ENCODE assay signal across 8 mouse cellular contexts in genomic region chr11:52098398-52098946, GRCm38 (mm10). TPM values are rescaled to one million over a fixed set of nuclear protein-coding genes. Genes with fewer than 3 reads are reported as not detected.
DNase-seq lines count a peak whose midpoint lies in the region; ATAC-seq and TF ChIP-seq lines count a peak whose summit lies in the region.

Gene Ppp2ca (plus strand): TSS chr11:52098681.

- no peaks in the 10 kb centered on the region for H3K9me3 ChIP-seq in G1E (replicated peaks)
- H3K9me3 ChIP-seq in forebrain, embryonic 16.5 days (ENCODE audit: control insufficient read depth, low read length): no peaks in the 10 kb centered on the region
- no peaks in the 10 kb centered on the region for H3K9me3 ChIP-seq in lung, embryonic 14.5 days (ENCODE audit: low read depth, low read length)

- ATAC-seq in G1E (ENCODE audit: extremely low read depth, insufficient number of reproducible peaks, low FRiP score, poor library complexity, severe bottlenecking): peak; percentile 91
- peak; percentile 98 for ATAC-seq in forebrain, embryonic 16.5 days
- ATAC-seq in lung, embryonic 14.5 days (ENCODE audit: insufficient read depth): peak; percentile 98

- peak within 1 kb of the TSS; percentile 94 for H3K4me2 ChIP-seq in forebrain, embryonic 16.5 days (ENCODE audit: low read length)
- H3K4me2 ChIP-seq in lung, embryonic 14.5 days: peak within 1 kb of the TSS; percentile 88

- peak within 1 kb of the TSS; percentile 97 for H3K4me3 ChIP-seq in G1E (ENCODE audit: low read depth, low read length)
- H3K4me3 ChIP-seq in forebrain, embryonic 16.5 days (replicated peaks; ENCODE audit: low read length): peak within 1 kb of the TSS; percentile 94
- H3K4me3 ChIP-seq in layer of hippocampus, adult 2 months: peak within 1 kb of the TSS; percentile 95
- peak within 1 kb of the TSS; percentile 98 for H3K4me3 ChIP-seq in lung, embryonic 14.5 days (ENCODE audit: low read depth, low read length)
- peak within 1 kb of the TSS; percentile 89 for H3K4me3 ChIP-seq in olfactory bulb, adult 2 months (ENCODE audit: insufficient read depth, low read depth, low read length)
- peak within 1 kb of the TSS; percentile 74 for H3K4me3 ChIP-seq in thymus, adult 2 months (ENCODE audit: control insufficient read depth, insufficient read depth, low read length)

- TF ChIP-seq POLR2A in olfactory bulb, adult 2 months (IDR thresholded peaks at IDR 0.05; ENCODE audit: insufficient read depth, low read depth, low read length): peak; percentile 84
- peak; percentile 74 for TF ChIP-seq POLR2A in thymus, adult 2 months (IDR thresholded peaks at IDR 0.05; ENCODE audit: control insufficient read depth, extremely low read depth, insufficient read depth, low read length, poor library complexity)

- TF ChIP-seq CTCF in G1E (IDR thresholded peaks at IDR 0.05; ENCODE audit: low read depth, low read length): no peak
- 0 out of 2 replicates have a peak, but pooled peaks have one; percentile 5 for TF ChIP-seq CTCF in layer of hippocampus, adult 2 months (conservative IDR thresholded peaks at IDR 0.05)
- TF ChIP-seq CTCF in lung, embryonic 14.5 days (IDR thresholded peaks at IDR 0.05; ENCODE audit: low read depth): no peak
- TF ChIP-seq CTCF in olfactory bulb, adult 2 months (IDR thresholded peaks at IDR 0.05; ENCODE audit: insufficient read depth, low read depth, low read length): 0 out of 2 replicates have a peak, but pooled peaks have one; percentile 15
- TF ChIP-seq CTCF in thymus, adult 2 months (IDR thresholded peaks at IDR 0.05; ENCODE audit: borderline replicate concordance, control insufficient read depth, extremely low read depth, insufficient read depth, low read length, poor library complexity): peak; percentile 61; the same call in 1 of the 2 replicates

- peaks cover 23% of the 10 kb centered on the region for H3K36me3 ChIP-seq in G1E (replicated peaks)
- H3K36me3 ChIP-seq in forebrain, embryonic 16.5 days (ENCODE audit: control insufficient read depth, insufficient read depth): no peaks in the 10 kb centered on the region
- 0 out of 2 replicates have a peak, but pooled peaks cover 4% of the 10 kb centered on the region for H3K36me3 ChIP-seq in lung, embryonic 14.5 days (ENCODE audit: insufficient read depth)
- H3K36me3 ChIP-seq in thymus, adult 2 months (ENCODE audit: control insufficient read depth, insufficient read depth, low read length): no peaks in the 10 kb centered on the region

- intact Hi-C loops in heart, postnatal 36 days (cut with DNase I): loop anchor here (5.0 kb wide), 1 partner anchor 264 kb away; the partner anchor contains the start of gene Vdac1

- H3K9ac ChIP-seq in forebrain, embryonic 16.5 days (replicated peaks; ENCODE audit: low read depth, low read length): peak within 1 kb of the TSS; percentile 97
- H3K9ac ChIP-seq in lung, embryonic 14.5 days: peak within 1 kb of the TSS; percentile 99

- H3K4me1 ChIP-seq in G1E (ENCODE audit: insufficient read depth, low read depth, low read length): peaks cover 47% of the 10 kb centered on the region
- H3K4me1 ChIP-seq in forebrain, embryonic 16.5 days (replicated peaks; ENCODE audit: control insufficient read depth, insufficient read depth, low read length): peaks cover 27% of the 10 kb centered on the region
- peaks cover 8% of the 10 kb centered on the region; the same call in 1 of the 2 replicates for H3K4me1 ChIP-seq in lung, embryonic 14.5 days (ENCODE audit: insufficient read depth)
- peaks cover 7% of the 10 kb centered on the region for H3K4me1 ChIP-seq in olfactory bulb, adult 2 months (ENCODE audit: control insufficient read depth, insufficient read depth, low read length)
- peaks cover 10% of the 10 kb centered on the region for H3K4me1 ChIP-seq in thymus, adult 2 months (replicated peaks; ENCODE audit: control insufficient read depth, insufficient read depth, low read length)

- peak; percentile 90 for DNase-seq in G1E (ENCODE audit: low spot score)
- peak; percentile 98 for DNase-seq in cerebellum, adult 18-20 months
- DNase-seq in heart, postnatal 36 days: peak; percentile 96 to 98
- peak; percentile 98 to 99 for DNase-seq in layer of hippocampus, adult 2 months (ENCODE audit: low spot score in 2 of 2)
- DNase-seq in lung, embryonic 14.5 days: peak; percentile 100
- DNase-seq in thymus, adult 2 months: peak; percentile 98

- WGBS in forebrain, embryonic 16.5 days: 0% methylated on average over 44 of the region's 53 CpGs
- under 1% methylated on average over 53 of the region's 53 CpGs for WGBS in lung, embryonic 14.5 days
- under 1% methylated on average over 53 of the region's 53 CpGs for WGBS in olfactory bulb, adult 2 months
- WGBS in thymus, adult 2 months: 0% methylated on average over 53 of the region's 53 CpGs

- peak within 1 kb of the TSS; percentile 99 for H3K27ac ChIP-seq in forebrain, embryonic 16.5 days (ENCODE audit: low read length)
- H3K27ac ChIP-seq in layer of hippocampus, adult 2 months: peak within 1 kb of the TSS; percentile 99
- peak within 1 kb of the TSS; percentile 99 for H3K27ac ChIP-seq in lung, embryonic 14.5 days (ENCODE audit: low read depth)
- peak within 1 kb of the TSS; percentile 96 for H3K27ac ChIP-seq in olfactory bulb, adult 2 months (ENCODE audit: insufficient read depth, low read depth, low read length)
- peak within 1 kb of the TSS; percentile 63 for H3K27ac ChIP-seq in thymus, adult 2 months (ENCODE audit: control insufficient read depth, insufficient read depth, low read length)

- H3K27me3 ChIP-seq in G1E (ENCODE audit: insufficient read depth, low read length): peaks cover 3% of the 10 kb centered on the region
- no peaks in the 10 kb centered on the region for H3K27me3 ChIP-seq in forebrain, embryonic 16.5 days (replicated peaks; ENCODE audit: control insufficient read depth, insufficient read depth, low read length)
- H3K27me3 ChIP-seq in lung, embryonic 14.5 days (ENCODE audit: insufficient read depth, low read length): no peaks in the 10 kb centered on the region
- no peaks in the 10 kb centered on the region for H3K27me3 ChIP-seq in thymus, adult 2 months (ENCODE audit: control insufficient read depth, insufficient read depth, low read length)

RNA-seq across cellular contexts. Expression of gene Ppp2ca, which starts in this region (rescaled TPM):
- total RNA-seq in G1E (2014; fragmentation: Nextera tagmentation): 101 and 108 TPM in 2 replicates
- total RNA-seq in G1E (2017): 106 and 109 TPM in 2 replicates
- polyA plus RNA-seq in G1E (2012): 16.4 and 20.1 TPM in 2 replicates
- 116 and 123 TPM in 2 replicates for polyA plus RNA-seq in forebrain, embryonic 16.5 days (2015; fragmentation: Nextera tagmentation; extraction: Ambion mirVana)
- 10 to 100 TPM; 52.5 to 55.2 TPM for total RNA-seq in heart, postnatal 36 days (2021)
- total RNA-seq in layer of hippocampus, adult 2 months (2021): 100 to 1,000 TPM; 110 to 112 TPM
- 94.0 and 95.3 TPM in 2 replicates for polyA plus RNA-seq in lung, embryonic 14.5 days (2014; fragmentation: Nextera tagmentation; extraction: Ambion mirVana)
- polyA plus RNA-seq in olfactory bulb, adult 2 months (2012; ENCODE audit: insufficient read depth, insufficient read length, low replicate concordance, missing spikeins): 56.9 and 143 TPM in 2 replicates
- polyA plus RNA-seq in thymus, adult 2 months (2012; rRNA removed): 51.0 and 54.7 TPM in 2 replicates

Comparison
In these comparisons a context has a peak if more than half of its experiments do, and no peak if none do; other contexts are left out.
1. Peak in every context shown above with its lines: DNase-seq, ATAC-seq, H3K4me3 ChIP-seq and H3K27ac ChIP-seq.
2. CTCF ChIP-seq: peak in layer of hippocampus, adult 2 months (single experiment), olfactory bulb, adult 2 months (single experiment) and thymus, adult 2 months (single experiment); none in G1E (single experiment) and lung, embryonic 14.5 days (single experiment).